Mouse (Mus musculus) fibroblast of lung, adult 2 months (primary cell): ENCODE data around the gene Lyzl4.
"Not testable (repeated sequence)": the region's sequence is repeated elsewhere in the genome, so short reads cannot be mapped to it uniquely, and the experiment has no call there.

ENCODE experiments used
- DNase-seq: peaks from one replicate; pipeline ENCODE4 v3.0.0-alpha.2; 2011; ENCODE audit warnings: low read depth

Lyzl4 gene

DNA sequence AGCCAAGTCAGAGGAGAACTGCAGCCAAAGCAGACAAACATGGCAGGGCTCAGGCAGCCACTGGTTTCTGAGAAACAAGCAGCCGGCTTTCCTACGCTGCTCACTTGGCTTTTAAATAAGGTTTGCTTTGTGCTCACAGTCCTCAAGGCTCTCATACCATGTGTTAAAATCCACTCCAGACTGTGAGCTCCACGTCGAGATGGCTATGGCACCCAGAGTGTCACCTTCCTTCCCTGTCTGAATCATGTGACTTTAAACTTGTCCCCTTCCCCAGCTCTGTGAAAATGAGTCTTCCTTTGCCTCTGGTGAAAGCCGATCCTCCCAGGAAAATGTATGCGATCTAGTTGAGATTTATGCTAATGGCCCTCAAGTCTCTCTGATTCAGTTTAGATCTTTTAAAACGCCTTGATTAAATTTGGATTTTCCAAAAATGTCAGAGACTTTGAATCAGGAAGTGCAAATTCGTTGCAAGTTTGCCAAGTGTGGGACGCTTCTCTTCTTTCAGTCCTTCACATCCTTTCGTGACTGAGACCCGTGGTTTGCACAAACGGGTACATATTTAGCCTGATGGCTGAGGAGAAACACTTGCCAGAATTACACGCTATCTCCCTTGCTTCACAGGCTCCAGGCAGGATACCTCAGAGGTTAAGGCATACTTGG lies 41.6 kb downstream of the Lyzl4 start:
- DNase-seq = no peak

DNA sequence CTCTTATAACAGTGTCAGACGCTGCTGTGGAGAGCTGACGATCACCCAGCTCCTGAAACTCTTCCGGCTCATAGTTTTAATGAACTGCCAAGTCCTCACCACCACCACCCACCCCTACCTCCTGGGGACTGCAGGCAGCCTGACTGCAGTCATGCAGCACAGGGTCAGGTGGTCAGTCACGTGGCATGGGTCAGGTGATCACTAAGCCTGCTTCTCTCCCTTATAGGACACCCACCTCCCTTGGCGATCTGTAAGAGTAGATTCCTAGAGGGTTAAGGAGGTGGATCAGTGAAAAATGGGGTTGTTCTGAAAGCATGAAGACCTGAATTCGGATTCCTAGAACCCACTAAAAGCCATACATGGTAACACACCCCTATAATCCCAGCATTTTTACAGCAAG lies 42.3 kb downstream of the Lyzl4 start:
- no peak for DNase-seq

DNA sequence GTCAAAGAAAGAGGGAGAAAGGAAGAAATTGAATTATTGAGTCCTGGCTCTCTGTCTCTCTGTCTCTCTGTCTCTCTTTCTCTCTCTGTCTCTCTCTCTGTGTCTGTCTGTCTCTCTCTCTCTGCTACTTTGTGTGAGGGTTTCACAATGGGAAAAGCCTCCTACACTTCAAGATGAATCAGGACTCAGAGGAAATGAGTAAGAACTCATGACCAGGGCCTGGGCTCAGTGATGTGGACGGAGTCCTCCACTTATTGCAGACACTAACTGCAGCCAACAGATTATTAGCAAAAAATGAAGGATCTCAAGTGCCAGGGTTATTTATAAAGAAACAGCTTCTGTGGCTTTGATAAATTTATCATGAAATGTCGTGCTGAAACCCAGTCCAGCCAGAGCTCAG lies 43.8 kb downstream of the Lyzl4 start:
- DNase-seq = peak; percentile 66

DNA sequence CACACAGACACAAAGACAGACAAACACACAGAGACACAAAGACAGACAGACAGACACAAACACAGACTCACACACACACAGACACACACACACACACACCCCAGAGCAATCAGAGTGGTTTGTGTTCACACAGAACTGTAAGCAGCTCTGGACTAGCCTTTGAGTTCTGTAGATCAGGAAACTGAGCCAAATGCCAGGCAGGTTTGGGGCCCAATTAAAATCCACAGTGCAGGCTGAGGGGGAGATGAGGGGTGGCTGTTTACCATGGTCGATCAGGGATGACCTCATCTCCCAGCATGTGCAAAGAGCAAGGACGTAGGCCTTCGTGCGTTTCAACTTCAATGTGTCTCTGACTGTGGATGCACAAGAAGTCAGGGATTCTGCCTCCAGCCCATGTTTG lies 47.1 kb downstream of the Lyzl4 start:
- DNase-seq = no peak

DNA sequence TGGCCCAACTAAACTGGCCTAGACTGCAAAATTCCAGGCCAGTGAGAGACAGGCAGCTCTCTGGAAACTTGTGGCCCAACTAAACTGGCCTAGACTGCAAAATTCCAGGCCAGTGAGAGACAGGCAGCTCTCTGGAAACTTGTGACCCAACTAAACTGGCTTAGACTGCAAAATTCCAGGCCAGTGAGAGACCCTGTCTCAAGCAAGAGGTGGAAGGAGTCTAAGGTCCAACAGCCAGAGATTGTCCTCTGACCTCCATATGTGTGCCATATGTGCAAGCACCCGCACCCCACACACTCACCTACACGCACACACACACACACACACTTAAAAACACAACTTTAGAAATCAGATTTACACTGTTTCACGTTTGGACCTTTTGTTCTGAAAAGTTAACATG lies 48.1 kb downstream of the Lyzl4 start:
- not testable (repeated sequence) for DNase-seq

DNA sequence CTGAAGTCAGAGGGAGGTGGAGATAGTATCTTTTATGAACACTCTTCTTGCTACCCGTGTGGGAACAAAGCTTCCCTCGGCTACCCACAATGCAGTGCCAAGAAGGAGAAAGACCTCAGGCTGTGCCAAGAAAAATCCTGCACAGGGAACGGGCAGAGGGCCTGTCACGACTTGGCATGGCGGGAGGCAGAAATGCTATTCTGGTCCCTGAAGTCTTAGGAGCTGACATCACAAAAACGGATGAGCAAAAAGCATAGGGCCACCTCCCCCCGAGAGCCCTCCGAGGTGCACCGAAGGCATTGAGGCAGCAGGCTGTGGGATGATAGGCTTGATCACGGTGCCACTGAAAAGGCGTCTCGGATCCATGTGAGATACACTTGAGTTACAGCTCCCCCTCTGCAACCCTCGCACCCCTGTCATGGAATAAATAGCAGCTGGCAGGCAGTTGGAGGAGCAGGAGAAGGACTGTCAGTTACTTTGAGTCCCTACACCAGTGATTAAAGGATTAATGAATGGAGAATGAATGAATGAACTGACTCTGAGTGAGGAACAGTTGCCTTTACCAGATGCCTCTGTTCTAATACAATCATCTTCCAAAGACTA lies 48.8 kb downstream of the Lyzl4 start:
- DNase-seq = peak; percentile 58

DNA sequence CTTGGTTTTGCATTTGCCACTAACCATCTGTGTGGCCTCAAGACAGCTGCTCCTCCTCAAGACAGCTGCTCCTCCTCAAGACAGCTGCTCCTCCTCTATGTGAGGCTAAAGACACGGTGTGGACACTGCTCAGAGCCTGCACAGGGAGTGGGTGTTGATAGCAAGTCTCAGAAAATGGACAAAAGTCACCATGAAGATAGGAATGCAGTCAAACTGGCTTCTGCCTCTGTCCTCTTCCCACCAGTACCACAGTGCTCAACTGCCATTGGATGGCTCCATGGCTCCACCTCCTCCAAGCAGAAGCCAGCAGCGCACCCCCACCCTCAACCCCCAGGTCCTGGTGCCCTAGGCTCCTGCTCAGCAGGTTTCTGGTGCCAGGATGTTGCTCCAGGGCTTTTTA lies 52.4 kb downstream of the Lyzl4 start:
- DNase-seq = no peak

DNA sequence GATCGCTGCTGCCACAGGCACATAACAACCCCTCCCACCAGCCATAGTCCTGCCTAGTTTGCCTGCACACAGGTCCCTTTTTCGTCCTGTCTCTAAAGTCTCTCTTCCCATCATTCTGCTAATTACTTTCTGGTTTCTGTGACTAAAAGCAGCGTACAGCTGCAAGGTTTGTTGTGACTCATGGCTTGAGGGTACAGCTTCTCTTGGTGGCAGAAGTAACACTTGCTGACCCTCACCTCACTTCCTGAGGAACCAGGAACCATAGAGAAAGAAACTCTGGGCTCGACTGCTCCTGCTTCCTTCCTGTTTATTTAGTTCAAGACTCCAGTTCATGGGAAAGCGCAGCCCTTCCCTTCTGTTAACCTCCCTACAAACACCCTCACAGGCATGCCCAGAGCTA lies 67.5 kb downstream of the Lyzl4 start:
- DNase-seq = no peak

DNA sequence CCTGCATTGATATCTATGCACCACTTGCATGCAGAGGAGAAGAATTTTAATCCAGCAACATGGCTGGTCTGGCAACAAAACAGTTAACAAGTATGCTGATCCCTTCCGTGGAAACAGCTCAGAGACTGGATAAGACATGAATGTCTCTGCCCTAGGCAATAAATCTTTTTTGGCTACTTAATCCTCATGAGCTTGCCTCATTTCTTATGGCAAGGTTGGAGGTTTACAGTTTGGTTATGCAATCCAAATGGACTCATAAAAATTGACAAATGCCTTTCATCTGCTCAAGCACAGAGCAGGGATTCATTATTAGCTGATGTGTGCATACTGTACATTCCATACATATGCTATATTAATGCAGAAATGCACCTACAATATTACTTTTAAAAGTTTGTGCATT lies 73.4 kb downstream of the Lyzl4 start:
- DNase-seq = no peak

DNA sequence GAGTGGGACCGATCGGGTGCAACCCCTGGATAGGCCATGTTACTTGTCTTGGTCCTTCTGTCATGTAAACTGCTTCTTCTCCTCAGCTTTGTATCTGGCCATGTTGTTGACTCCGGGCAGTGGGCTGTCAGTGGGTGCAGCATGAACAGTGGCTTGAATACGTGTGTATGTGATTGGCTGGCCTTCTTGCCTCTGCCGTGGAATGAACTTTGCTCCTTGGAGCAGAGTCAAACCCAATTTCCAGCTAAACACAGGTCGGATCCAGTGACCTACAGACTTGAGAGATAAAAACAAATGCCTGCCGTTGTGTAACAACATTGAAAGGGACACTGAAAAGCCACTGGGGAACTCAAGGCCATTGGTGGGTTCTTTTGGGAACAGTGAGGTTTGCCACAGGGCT lies 75.5 kb downstream of the Lyzl4 start:
- DNase-seq = no peak

DNA sequence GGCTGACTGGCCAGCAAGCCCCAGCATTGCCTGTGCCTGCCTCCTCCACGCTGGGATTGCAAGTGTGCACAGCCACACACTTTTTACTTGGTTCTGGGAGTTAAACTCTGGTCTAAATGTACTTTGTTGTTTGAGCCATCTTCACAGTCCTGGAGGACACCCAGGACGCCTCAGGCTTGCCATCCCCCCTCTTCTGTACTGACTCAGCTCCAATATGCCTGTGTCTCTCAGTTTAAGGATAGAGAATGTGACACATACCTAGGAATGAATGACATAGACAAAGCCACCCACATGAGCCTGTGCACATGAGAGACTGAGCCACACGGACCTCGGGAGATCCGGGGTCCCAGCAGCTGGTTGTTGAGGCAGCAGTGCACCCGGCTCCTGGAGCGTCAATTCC lies 78.6 kb downstream of the Lyzl4 start:
- no peak for DNase-seq

DNA sequence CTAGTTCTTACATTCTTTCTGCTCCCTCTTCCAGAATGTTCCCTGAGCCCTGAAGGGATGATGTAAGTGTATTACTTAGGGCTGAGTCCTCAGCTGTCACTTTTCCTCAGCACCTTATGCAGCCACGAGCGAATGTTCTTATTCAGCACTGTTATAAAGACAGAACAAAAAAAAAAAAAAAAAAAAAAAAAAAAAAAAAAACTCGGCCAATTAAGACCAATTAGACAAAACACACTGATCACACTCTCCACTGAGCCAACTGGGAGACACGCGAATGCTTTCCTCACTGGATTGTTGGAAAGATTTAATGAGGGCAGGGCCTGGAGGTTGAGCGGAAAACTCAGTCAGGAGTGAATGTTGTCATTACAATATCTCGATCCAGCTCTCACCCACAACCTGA lies 81.4 kb downstream of the Lyzl4 start:
- DNase-seq = no peak

DNA sequence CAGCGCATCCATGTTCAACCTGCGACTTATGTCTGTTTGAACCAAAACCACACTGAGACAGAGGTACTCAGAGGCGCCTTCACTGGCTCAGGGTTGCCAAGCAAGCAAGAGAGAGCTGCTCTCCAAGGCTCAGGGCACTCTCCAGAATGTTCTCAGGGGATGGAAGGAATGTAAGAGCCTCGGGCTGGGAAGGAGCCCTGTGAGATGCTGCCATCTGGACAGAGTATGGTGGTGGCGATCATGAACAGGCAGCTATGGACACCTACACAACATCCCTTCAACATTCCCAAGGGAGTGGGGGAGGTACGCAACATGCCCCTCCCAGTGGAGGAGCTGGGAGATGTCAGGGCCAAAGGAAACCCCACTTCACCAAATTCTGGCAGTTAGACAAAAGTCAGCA lies 83.7 kb downstream of the Lyzl4 start:
- DNase-seq = no peak

DNA sequence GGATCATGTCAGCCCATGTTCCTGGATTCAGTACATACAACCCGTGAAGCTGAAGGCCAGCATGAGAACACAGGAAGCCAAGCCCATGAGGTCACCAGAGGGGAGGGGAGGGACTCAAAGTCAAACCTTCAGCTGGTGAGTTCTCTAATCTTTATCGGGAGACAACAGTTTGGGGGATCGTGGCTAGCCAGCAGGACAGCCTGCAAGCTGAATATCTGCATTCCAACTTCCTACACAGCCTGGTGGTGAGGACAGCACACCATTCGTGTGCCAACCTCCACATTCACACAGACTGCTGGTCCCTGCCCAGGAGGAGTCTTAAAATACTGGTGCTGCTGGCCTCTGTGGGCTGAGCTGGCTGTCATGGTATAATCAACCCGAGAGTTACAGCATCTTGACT lies 85.0 kb downstream of the Lyzl4 start:
- DNase-seq = no peak

DNA sequence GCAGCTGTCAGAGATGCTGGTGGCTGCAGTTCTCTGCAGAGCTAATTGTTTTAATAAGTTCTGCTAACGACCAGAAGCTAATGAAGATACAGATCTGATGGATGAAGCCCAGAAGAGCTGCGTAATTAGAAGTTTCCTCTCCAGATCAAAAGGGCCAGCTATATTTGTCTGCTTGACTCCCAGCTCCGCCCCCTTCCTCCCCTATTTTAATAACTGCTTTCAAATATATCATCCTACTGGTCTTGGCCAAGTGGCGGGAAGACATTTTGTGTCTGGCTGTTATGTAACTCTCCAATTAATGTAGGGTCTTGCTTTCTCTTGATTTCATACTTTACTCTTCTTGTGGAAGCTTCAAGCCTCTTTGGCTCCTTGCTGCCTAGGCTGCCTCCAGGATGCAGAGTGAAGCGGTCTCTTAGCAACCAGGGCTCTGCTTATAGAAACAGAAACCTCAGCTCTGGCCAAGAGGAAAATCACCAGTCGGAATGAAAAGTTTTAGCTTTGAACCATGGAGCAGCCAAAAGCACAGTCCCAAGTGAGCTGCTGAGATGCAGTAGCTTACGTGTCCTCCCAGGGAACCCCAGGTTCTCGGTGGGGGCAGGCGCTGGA lies 86.4 kb downstream of the Lyzl4 start:
- DNase-seq = no peak

DNA sequence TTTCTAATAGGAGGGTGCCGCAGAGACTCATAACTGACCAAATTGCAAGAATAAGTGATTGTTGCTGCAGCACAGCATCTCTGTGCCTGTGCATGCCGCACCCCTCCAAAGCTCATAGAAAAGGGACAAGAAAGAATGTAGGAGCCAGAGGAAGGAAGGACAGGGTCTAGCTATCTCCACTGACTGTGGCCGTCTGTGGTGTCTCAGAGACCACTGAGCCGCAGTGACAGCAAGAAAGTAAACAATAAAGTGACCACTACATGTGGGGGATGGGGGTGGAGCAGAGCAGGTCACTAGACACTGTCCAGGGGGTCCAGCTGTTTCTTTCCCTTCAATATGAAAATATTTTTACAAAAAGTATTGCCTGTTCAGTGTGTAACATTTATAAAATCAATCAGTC lies 88.3 kb downstream of the Lyzl4 start:
- no peak for DNase-seq

DNA sequence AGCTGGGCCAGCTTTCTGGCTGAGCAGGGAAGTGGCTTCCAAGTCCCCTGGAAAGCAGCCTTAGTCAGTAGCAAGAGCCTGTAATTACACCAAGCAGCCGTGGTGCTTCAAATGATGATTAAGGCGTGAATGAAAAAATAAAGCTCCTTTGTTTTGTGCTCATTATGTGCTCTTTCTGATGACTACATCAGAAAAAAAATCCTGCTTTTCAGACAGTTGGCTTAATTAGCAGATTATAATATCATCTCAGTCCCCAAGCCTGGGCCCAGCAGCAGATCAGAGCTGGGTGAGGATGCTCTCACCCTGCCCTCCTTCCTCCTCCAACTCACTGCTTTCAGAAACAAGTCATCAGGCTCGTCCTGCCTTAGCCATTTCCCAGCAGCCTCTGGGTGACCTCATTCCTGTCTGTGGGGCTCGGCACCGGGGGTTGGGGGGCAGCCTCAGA lies 91.5 kb downstream of the Lyzl4 start:
- no peak for DNase-seq

DNA sequence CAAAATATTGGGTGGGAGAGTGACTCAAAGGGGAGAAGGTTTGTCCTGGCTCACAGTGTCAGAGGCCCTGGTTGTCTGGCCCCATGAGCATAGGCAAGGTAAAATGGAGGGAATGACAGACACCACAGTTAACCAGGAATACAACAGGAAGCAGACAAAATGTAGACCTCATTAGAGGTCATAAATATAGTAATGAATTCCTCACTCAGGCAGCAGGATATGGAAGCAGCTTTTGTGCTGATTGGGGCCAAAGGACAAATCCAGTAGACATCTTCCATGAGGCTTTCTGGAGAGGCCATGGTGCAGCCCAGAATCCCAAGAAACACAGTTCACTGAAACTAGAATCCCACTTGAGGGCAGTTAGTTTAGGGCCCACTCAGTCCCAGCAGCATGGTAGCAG lies 92.5 kb downstream of the Lyzl4 start:
- DNase-seq = no peak

DNA sequence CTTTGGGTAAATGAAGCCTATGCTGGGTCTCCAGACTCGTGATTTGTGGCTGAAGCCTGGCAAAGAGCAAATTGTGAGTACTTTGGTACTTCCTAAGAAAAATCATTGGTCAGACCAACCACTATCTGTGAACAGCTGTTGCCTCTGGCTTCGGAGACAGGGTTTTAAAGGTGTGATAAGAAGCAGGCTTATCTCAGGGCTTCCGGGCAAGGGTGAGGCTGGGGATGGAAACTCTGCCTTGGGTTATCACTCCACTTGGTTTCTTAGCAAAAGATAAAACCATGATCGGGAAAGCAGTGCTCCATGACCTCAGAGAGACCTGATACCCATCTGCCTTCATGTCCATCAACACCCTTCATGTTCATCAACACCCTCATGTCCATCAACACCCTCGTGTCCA lies 92.9 kb downstream of the Lyzl4 start:
- DNase-seq = no peak

DNA sequence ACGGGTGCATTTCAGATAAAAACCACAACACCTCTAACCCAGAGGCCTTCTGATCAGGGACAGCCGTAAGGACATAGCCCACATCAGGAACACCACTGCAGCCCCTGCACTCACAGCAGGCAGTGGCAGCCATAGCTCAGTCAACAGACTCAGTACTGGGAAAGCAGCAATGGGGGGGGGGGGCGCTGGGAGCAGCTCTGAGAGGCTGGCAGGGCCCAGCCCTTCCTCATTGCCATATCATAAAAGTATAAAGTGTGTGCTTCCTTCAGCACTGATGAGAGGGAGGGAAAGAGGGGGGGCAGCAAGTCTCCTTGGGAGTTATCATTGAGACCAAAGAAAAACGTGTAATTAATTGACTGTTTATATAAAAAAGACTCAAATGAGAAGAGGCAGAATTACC lies 94.5 kb downstream of the Lyzl4 start:
- DNase-seq = no peak

DNA sequence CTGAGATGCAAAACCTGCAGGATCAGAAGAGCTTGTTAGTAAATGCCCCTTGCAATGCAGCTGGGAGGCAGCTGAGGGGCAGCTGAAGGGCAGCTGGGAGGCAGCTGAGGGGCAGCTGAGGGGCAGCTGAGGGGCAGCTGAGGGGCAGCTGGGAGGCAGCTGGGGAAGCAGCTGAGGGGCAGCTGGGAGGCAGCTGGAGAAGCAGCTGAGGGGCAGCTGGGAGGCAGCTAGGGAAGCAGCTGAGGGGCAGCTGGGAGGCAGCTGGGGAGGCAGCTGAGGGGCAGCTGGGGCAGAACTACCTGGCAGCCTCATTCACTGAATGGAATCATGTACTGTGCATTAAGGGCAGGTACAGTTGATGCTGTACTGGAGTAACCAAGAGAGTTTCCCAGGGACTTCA lies 100.4 kb downstream of the Lyzl4 start:
- no peak for DNase-seq

DNA sequence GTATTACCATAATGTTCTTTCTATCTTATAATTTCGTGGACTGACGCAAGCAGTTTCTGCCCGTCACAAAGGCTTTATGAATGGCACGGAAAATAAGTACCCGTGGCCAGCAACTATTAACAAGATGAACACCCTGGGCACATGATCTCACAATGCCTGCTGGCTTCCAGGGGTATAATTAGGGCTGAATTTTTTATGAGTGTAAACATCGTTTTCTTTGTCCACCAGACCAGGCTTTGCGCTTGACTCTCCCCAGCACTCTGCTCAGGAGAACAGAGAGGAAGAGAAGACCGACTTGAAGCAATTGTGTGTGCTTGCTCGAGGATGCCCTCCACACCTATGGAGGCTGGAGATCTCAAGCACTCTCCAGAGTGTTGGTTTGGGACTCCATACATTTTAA lies 109.3 kb downstream of the Lyzl4 start:
- DNase-seq = no peak

DNA sequence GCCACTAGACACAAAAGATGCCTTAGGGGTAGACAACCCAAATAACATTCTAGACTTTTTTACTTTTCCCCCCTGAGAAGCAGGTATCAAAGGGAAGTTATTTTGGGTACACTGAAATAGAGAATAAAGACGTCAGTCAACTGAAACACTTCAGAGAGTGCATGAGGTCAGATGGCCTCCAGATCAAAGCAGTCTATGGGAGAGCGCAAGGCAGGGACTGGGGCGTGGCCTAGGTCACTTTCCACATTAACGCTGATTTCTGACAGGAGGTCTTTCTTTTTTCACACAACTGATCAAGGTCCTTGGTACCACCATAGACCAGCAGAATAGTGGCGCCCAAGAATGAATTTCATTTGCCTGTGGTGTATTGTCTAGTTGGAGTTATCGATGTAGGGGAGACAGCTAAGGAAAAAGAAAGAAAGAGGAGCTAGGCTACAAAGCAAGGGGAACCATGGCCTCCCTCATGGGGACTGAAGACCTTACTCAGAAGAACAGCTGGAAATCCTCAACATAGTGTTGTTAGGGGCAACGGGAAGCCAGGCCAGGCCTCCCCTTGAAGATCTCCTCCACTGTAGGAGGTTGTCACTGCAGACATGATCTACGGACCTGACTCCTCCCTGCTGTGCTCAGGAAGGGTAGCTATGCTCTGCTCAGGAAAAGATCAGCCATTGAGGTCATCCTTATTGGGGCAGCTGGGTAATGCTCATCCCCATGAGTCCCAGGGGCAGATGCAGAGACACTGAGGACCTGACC lies 113.1 kb downstream of the Lyzl4 start:
- no peak for DNase-seq
